Mouse (Mus musculus) regulatory T cell (primary cell): ENCODE results near the gene Pprc1.

Experiments used
- in situ Hi-C: fragments of 300-600 bp; cut with MboI, MseI; formaldehyde crosslinking; loops from one replicate; pipeline ENCODE4 v1.15.1; 2025; ENCODE audit warnings: high pct_unique_total_duplicates

Gene Pprc1

GRCm38 (mm10) chr19:46032731-46033510 lies 11.8 kb upstream of the Pprc1 start:
- in situ Hi-C loops, result no loop called here

- in situ Hi-C loops, result no loop called here
These were observed 10.8 kb upstream of the Pprc1 start for GRCm38 (mm10) chr19:46033911-46034310.

DNA sequence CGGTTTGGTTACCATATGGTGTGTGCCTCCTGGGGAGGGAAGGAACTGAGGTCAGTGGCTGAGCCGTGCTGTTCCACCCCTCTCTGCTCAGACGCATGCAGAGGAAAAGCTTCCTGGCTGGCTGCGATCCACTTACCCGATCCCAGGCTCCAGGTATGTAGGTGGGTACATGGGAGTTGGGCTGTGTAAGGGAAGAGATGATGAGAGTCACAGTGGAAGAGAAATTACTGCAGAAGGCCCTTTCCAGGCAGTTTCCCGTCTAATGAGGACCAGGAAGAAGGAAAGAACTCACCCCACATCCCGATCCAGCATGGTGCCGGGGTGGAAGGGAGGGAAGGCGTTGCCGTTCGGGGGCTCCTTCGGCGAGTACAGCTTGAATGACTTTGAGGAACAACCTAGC lies 8.7 kb upstream of the Pprc1 start:
- in situ Hi-C loops, result no loop called here

- in situ Hi-C loops, result no loop called here
These were observed 8.0 kb upstream of the Pprc1 start for GRCm38 (mm10) chr19:46036477-46037242.

DNA sequence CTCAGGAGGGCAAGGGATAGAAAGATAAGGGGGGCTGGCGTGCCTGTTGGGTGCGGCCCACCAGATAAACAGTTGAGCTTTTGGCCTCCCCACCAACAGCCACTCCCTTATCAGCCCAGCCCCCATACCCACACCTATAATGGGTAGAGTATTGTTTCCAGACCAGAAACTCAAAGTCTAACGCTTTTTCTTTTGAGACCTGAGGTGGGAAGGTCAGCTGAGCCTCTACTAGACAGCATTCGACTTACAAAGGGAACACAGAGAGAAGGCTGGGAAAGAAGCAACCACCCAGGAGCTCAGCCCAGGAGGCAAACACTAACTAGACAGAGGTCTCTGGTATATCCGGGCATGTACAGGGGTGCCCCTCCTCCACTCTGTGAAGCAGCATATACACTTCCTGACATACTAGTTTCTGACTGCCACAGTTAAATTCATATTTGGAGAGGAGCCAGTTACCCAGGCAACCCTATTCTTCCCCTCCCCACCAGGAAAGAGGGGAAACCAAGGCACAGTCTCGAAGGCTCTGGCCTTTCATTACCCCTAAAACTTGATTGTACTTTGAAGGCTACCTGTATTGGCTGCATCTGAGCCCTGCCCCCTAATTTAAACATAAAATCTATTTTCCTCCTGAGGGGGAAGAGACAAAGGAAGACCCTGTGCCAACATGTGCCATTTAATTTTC lies 7.3 kb upstream of the Pprc1 start:
- in situ Hi-C loops, result no loop called here

DNA sequence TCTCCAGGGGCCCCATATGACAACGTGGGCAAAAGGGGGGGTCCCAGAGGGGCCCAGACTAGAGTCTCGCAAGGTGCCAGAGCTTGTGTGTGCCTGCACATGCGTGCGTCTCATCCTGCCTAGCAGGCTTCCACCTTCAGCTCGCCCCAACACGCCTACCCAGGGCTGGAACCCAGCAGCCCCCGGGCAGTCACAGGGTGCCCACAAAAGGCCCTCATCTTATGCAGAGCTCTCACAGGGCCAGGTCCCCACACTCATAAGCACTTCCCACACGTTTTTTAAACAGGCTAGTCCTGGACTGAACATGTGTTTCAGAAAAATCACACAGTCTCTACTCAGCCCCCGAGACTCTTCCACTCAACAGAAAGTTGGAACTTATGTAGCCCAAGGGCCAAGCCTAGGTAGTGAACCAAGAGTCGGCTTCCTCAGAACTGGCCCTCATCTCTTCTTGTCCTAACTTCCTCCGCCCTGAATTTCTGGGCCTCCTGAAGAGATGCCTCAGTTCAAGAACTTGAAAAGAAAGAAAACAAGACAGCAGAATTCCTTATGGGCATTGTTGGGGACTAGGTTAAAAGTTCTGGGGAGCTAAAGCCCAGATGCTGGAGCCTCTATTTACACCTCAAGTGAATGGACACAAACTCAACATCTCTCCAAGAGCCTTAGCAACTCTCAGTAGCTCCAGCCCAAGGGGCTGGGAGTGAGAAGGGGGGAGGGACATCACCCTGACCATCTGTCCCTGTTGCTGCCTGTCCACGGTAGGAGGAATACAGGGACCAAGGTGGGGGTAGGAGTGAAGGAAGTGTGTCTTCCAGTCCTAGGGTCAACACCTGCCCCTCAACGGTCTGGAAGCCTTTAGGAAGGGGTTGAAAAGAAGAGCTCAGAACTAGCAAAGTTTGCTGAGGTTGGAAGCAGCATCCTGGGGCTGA lies 6.5 kb upstream of the Pprc1 start:
- in situ Hi-C loops, result no loop called here

GRCm38 (mm10) chr19:46038851-46039260 lies 5.8 kb upstream of the Pprc1 start:
- in situ Hi-C loops, result no loop called here

DNA sequence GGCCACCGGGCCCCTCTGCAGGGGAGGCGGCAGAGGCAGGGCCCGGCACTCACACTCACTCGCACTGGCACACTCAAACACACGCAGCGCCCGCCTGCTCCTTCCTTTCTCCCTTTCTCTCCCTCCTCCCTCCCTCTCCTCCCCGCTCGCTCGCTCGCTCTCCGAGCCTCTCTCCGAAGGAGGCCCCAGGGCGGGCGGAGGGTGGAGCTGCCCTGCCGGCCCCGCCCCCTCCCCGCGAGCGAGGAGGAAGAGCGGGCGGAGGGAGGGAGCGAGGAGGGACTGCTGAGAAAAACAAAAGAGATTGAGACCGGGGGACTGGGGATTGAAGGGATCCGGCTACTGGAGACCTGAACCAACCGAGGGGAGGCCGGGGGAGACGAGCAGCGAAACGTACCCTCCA lies 5.2 kb upstream of the Pprc1 start:
- in situ Hi-C loops, result no loop called here

- in situ Hi-C loops, result no loop called here
These were observed 4.4 kb upstream of the Pprc1 start for GRCm38 (mm10) chr19:46040149-46040902.

DNA sequence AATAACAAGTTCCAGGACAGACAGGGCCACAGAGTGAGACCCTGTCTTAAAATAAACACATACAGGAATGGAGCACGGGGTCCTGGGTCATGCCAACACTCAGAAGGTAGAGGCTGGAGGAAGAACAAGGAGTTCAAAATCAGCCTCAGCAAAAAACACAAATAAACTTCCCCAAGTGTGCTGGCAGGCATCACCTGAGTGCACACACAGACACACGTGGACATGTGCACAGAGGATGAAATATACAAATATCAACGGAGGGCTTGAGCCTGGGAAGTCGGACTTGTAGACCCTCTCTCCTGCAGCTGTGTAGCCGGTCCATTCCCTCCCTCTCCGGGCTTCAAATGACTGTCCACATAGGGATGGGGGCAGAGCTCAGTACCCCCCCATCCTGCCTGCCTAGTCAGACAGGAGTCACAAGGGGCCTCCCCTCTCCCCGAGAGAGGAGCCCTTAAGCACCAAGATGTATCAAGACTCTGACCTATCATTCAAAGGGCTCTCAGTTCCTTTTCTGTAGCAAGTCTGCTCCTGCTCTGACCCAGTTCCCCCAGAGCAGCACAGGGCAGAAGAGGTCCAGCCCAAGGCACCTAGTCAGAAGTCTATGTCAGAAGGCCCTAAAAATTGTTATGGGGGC lies 3.3 kb upstream of the Pprc1 start:
- in situ Hi-C loops, result no loop called here

GRCm38 (mm10) chr19:46041933-46042475 lies 2.7 kb upstream of the Pprc1 start:
- in situ Hi-C loops, result no loop called here

DNA sequence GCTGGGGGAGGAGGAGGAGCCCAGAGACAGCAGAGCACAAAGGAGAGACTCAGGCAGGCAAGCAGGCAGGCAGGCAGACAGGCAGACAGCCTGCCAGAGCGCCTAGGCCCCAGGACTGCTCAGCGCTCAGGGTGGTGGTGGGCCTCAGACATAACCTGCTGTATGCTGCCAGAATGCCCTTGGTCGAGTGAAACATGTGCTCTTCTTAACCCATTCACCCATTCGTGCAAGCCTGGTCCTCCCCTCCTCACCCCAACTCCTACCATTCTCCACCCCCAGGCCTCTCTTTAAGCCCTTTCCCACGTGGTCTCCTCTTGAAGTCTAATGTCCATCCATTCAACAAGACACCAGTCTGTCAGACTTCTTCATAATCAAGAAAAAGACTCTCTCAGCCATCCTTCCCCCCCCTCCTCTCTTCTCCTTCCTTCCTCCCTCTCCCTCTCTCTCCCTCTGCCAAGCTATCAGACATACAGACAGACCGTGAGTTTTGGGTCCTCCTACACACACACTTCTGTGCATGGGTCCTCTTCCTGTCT lies 2.1 kb upstream of the Pprc1 start:
- in situ Hi-C loops, result no loop called here

GRCm38 (mm10) chr19:46043380-46043779 lies 1.3 kb upstream of the Pprc1 start:
- in situ Hi-C loops, result no loop called here

DNA sequence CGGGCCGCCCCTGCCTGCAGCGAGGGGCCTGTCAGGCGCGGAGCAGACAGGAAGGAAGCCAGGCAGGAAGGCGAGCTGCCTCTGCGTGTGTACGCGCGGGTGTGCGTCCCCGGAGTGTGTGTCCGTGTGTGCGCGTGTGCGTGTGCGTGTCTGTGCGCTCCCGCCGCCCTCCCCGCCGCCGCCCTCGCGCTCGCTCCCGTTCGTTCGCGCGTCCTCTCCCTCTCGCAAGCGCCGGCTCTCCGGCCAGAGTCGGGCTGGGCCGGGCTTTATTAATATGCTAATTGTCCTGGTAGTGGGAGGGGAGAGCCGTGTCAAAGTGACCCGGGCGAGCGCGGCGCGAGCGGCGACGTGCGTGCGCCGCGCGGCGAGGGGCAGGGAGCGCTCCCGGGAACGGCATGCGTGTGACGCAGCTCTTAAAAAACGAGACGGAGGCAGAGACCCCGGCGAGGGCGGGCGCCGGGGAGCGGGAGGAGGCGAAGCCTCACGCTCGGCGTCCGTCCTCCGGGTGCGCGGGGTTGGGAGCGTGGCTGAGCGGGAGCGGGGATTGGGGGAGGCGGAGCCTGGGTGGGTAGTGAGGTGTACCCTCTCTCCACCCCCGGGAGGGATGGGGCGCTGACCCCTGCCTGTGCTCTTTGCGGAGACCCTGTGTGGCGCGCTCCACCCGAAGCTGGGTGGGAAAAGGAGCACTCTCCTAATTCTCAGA lies 458 bp downstream of the Pprc1 start, which contains the start of gene Ldb1:
Gene Ldb1, minus strand, starts transcription at position 222 of the 703 bp plus-strand sequence.
- in situ Hi-C loops, result no loop called here

DNA sequence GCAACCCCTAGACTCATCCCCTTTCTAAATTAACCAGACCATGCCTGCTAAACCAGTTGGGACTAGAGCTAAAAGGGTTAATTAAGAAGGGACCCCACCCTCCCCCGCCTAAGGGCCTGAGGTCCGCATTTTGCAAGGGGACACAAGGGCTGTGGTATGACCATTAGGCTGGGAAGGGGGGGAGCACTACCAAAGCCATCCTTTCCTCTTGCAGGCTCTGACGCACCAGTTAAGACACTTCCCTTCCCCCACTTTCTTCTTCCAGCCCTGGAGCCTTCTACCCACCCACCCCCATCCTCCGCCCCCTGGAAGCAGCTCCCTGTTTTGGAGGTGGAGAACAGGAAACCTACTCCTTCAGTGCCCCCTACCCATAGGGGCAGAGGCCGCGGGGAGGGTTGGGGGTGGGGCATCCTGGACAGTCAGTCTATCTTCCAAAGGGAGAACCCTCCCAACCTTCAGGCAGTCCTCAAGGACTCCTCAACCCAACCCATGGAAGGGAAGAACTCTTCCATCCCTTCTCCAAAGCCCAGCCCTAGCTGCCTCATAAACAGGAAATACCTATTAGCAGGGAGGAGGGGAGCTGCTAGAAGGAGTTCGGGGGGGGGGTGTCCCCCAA lies 1.1 kb downstream of the Pprc1 start:
- in situ Hi-C loops, result no loop called here

- in situ Hi-C loops, result no loop called here
These were observed 1.9 kb downstream of the Pprc1 start for GRCm38 (mm10) chr19:46046621-46047025.

DNA sequence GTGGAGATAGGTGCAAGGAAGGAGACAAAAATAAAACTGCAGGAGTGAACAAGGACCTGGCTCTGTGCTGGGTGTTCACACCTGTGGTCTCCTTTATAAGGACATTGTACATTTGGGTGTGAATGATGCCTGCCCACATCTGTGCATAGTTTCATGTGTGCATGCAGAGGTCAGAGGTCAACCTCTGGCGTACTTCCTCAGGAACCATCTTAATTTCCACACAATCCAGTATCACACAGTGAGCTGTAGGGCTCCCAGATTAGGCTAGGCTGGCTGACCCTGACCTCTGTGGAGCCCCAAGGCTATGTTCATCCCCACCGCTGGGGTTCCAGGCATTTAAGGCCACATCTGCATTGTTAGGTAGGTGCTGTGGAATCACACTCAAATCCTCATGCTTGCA lies 2.7 kb downstream of the Pprc1 start:
- in situ Hi-C loops, result no loop called here

DNA sequence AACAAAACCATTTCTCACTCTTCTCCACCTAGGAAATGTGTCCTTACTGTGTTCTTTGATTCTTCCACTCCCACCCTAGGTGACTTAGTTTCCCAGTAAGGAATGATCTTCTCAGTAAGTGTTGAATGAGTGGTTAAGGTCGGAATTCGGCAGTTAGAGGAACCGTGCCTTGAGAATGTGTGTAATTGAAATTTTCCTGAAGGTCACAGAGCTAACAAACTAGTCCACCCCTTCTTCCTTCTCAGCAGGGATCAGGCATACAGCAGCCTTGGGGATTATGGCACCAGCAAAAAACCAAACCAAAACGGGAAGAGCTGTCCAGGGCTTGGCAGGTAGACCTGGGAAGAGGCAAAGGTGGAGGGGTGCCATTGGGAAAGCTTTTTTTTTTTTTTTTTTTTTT lies 4.4 kb downstream of the Pprc1 start:
- in situ Hi-C loops, result no loop called here
